ENCODE assay signal across 23 mouse cellular contexts in genomic region chr9:108486973-108487530, GRCm38 (mm10). TPM values are rescaled to one million over a fixed set of nuclear protein-coding genes. Genes with fewer than 3 reads are reported as not detected.
DNase-seq lines count a peak whose midpoint lies in the region; ATAC-seq and TF ChIP-seq lines count a peak whose summit lies in the region.
"Had no signal": no experiment of that assay in that cellular context is flagged by ENCODE, and none has a peak within 500 bp of the region (broad histone marks: within the 10 kb centered on the region; RNA-seq: fewer than 3 reads in every experiment).

No protein-coding gene starts in this region.

- no peak for DNase-seq in embryonic facial prominence, embryonic 10.5 days (ENCODE audit: low spot score)
- DNase-seq in midbrain, embryonic 11.5 days (ENCODE audit: low spot score, missing footprints): peak; percentile 61
- no peak for DNase-seq in midbrain, postnatal 0 days (ENCODE audit: low spot score)
- DNase-seq: adrenal gland, adult 2 months; adrenal gland, postnatal 10 days; adrenal gland, postnatal 25 days; B cell, adult 2 months; cerebellum, adult 11 months; cerebellum, adult 18-20 months; cerebellum, adult 8-10 months; cerebellum, postnatal 36 days; embryo, embryonic 11 days had no signal

- 0 out of 2 replicates have a peak overlapping the region, but pooled peaks have one; percentile 2 for H3K9ac ChIP-seq in embryonic facial prominence, embryonic 13.5 days
- 0 out of 2 replicates have a peak overlapping the region, but pooled peaks have one; percentile 11 for H3K9ac ChIP-seq in hindbrain, embryonic 13.5 days
- no peak overlapping the region for H3K9ac ChIP-seq in hindbrain, embryonic 12.5 days
- no peak overlapping the region for H3K9ac ChIP-seq in midbrain, embryonic 11.5 days (ENCODE audit: low read length)
- no peak overlapping the region for H3K9ac ChIP-seq in midbrain, postnatal 0 days (replicated peaks; ENCODE audit: low read length, poor library complexity, severe bottlenecking)
- H3K9ac ChIP-seq: embryonic facial prominence, embryonic 12.5 days; embryonic facial prominence, embryonic 15.5 days; forebrain, embryonic 12.5 days had no signal

- no peak for ATAC-seq in embryonic facial prominence, embryonic 13.5 days (ENCODE audit: insufficient number of reproducible peaks, insufficient read depth, low FRiP score, low TSS enrichment, low read depth)
- ATAC-seq in hindbrain, embryonic 13.5 days (ENCODE audit: low FRiP score): no peak
- no peak for ATAC-seq in hindbrain, embryonic 12.5 days (ENCODE audit: low FRiP score)
- ATAC-seq in midbrain, embryonic 11.5 days (ENCODE audit: low FRiP score): no peak
- no peak for ATAC-seq in midbrain, postnatal 0 days (ENCODE audit: low FRiP score)
- ATAC-seq: CD4-positive, CD25-positive, alpha-beta regulatory T cell, adult 4 months; forebrain, embryonic 14.5 days; forebrain, embryonic 16.5 days had no signal

- H3K4me2 ChIP-seq in embryonic facial prominence, embryonic 13.5 days: no peak overlapping the region
- H3K4me2 ChIP-seq in hindbrain, embryonic 13.5 days: no peak overlapping the region
- no peak overlapping the region for H3K4me2 ChIP-seq in hindbrain, embryonic 12.5 days (replicated peaks)
- H3K4me2 ChIP-seq in midbrain, embryonic 11.5 days: no peak overlapping the region
- H3K4me2 ChIP-seq in midbrain, postnatal 0 days (ENCODE audit: low read depth, low read length, poor library complexity, severe bottlenecking): no peak overlapping the region
- H3K4me2 ChIP-seq: embryonic facial prominence, embryonic 12.5 days; embryonic facial prominence, embryonic 15.5 days; forebrain, embryonic 12.5 days had no signal

- H3K27me3 ChIP-seq in embryonic facial prominence, embryonic 13.5 days: no peaks in the 10 kb centered on the region
- no peaks in the 10 kb centered on the region for H3K27me3 ChIP-seq in embryonic facial prominence, embryonic 10.5 days (replicated peaks; ENCODE audit: low read depth, poor library complexity, severe bottlenecking)
- no peaks in the 10 kb centered on the region for H3K27me3 ChIP-seq in hindbrain, embryonic 13.5 days
- no peaks in the 10 kb centered on the region for H3K27me3 ChIP-seq in hindbrain, embryonic 12.5 days
- H3K27me3 ChIP-seq in midbrain, embryonic 11.5 days (ENCODE audit: control insufficient read depth, insufficient read depth, low read length): no peaks in the 10 kb centered on the region
- no peaks in the 10 kb centered on the region for H3K27me3 ChIP-seq in midbrain, postnatal 0 days (ENCODE audit: insufficient read depth, low read length)
- H3K27me3 ChIP-seq: embryonic facial prominence, embryonic 12.5 days; embryonic facial prominence, embryonic 15.5 days; forebrain, embryonic 12.5 days had no signal

- H3K27ac ChIP-seq in embryonic facial prominence, embryonic 13.5 days: no peak overlapping the region; the same call in 1 of the 2 replicates
- H3K27ac ChIP-seq in embryonic facial prominence, embryonic 10.5 days (replicated peaks): no peak overlapping the region
- no peak overlapping the region for H3K27ac ChIP-seq in hindbrain, embryonic 13.5 days
- H3K27ac ChIP-seq in hindbrain, embryonic 12.5 days: no peak overlapping the region
- no peak overlapping the region for H3K27ac ChIP-seq in midbrain, embryonic 11.5 days (ENCODE audit: low read depth, low read length)
- H3K27ac ChIP-seq in midbrain, postnatal 0 days (ENCODE audit: low read depth, low read length): no peak overlapping the region
- H3K27ac ChIP-seq: embryonic facial prominence, embryonic 12.5 days; embryonic facial prominence, embryonic 15.5 days; forebrain, embryonic 10.5 days; forebrain, embryonic 12.5 days had no signal

- no peaks in the 10 kb centered on the region for H3K9me3 ChIP-seq in embryonic facial prominence, embryonic 13.5 days
- H3K9me3 ChIP-seq in embryonic facial prominence, embryonic 10.5 days: no peaks in the 10 kb centered on the region
- H3K9me3 ChIP-seq in hindbrain, embryonic 13.5 days: no peaks in the 10 kb centered on the region
- H3K9me3 ChIP-seq in hindbrain, embryonic 12.5 days (replicated peaks): no peaks in the 10 kb centered on the region
- H3K9me3 ChIP-seq in midbrain, embryonic 11.5 days (ENCODE audit: control insufficient read depth, low read length): no peaks in the 10 kb centered on the region
- H3K9me3 ChIP-seq in midbrain, postnatal 0 days (ENCODE audit: low read length): no peaks in the 10 kb centered on the region
- H3K9me3 ChIP-seq: embryonic facial prominence, embryonic 12.5 days; embryonic facial prominence, embryonic 15.5 days; forebrain, embryonic 10.5 days; forebrain, embryonic 12.5 days had no signal

- no peak overlapping the region for H3K4me3 ChIP-seq in embryonic facial prominence, embryonic 13.5 days
- no peak overlapping the region for H3K4me3 ChIP-seq in embryonic facial prominence, embryonic 10.5 days
- no peak overlapping the region for H3K4me3 ChIP-seq in hindbrain, embryonic 13.5 days
- H3K4me3 ChIP-seq in hindbrain, embryonic 12.5 days: no peak overlapping the region
- no peak overlapping the region for H3K4me3 ChIP-seq in midbrain, embryonic 11.5 days (ENCODE audit: low read depth, low read length)
- no peak overlapping the region for H3K4me3 ChIP-seq in midbrain, postnatal 0 days (ENCODE audit: low read depth, low read length)
- H3K4me3 ChIP-seq: embryonic facial prominence, embryonic 12.5 days; embryonic facial prominence, embryonic 15.5 days; erythroblast, embryonic 14.5 days; forebrain, embryonic 10.5 days; forebrain, embryonic 12.5 days had no signal

- 93% methylated on average over 8 of the region's 8 CpGs for WGBS in embryonic facial prominence, embryonic 13.5 days
- 92% methylated on average over 8 of the region's 8 CpGs for WGBS in embryonic facial prominence, embryonic 10.5 days
- 95% methylated on average over 8 of the region's 8 CpGs for WGBS in hindbrain, embryonic 13.5 days
- WGBS in hindbrain, embryonic 12.5 days: 93% methylated on average over 8 of the region's 8 CpGs
- WGBS in midbrain, embryonic 11.5 days: 91% methylated on average over 8 of the region's 8 CpGs
- 96% methylated on average over 8 of the region's 8 CpGs for WGBS in midbrain, postnatal 0 days

- no peak for TF ChIP-seq CTCF in midbrain, postnatal 0 days (IDR thresholded peaks at IDR 0.05)

- H3K36me3 ChIP-seq in embryonic facial prominence, embryonic 13.5 days: peaks cover 83% of the 10 kb centered on the region
- peaks cover 85% of the 10 kb centered on the region for H3K36me3 ChIP-seq in embryonic facial prominence, embryonic 10.5 days (replicated peaks)
- H3K36me3 ChIP-seq in hindbrain, embryonic 13.5 days: peaks cover 20% of the 10 kb centered on the region
- peaks cover 54% of the 10 kb centered on the region for H3K36me3 ChIP-seq in hindbrain, embryonic 12.5 days
- peaks cover 13% of the 10 kb centered on the region for H3K36me3 ChIP-seq in midbrain, embryonic 11.5 days (ENCODE audit: control insufficient read depth, insufficient read depth, low read length)
- H3K36me3 ChIP-seq in midbrain, postnatal 0 days (ENCODE audit: insufficient read depth, low read length): no peaks in the 10 kb centered on the region; the same call in 1 of the 2 replicates

- H3K4me1 ChIP-seq in embryonic facial prominence, embryonic 13.5 days: peaks cover 17% of the 10 kb centered on the region
- peaks cover 20% of the 10 kb centered on the region for H3K4me1 ChIP-seq in embryonic facial prominence, embryonic 10.5 days
- H3K4me1 ChIP-seq in hindbrain, embryonic 13.5 days (replicated peaks): peaks cover 18% of the 10 kb centered on the region
- peaks cover 19% of the 10 kb centered on the region for H3K4me1 ChIP-seq in hindbrain, embryonic 12.5 days
- H3K4me1 ChIP-seq in midbrain, embryonic 11.5 days (ENCODE audit: control insufficient read depth, insufficient read depth, low read length): peaks cover 13% of the 10 kb centered on the region
- H3K4me1 ChIP-seq in midbrain, postnatal 0 days (ENCODE audit: insufficient read depth, low read length): 0 out of 2 replicates have a peak, but pooled peaks cover 8% of the 10 kb centered on the region

RNA-seq across cellular contexts. Expression of gene Usp19, which starts 3.4 kb away (rescaled TPM):
- polyA plus RNA-seq in embryonic facial prominence, embryonic 13.5 days (2015; fragmentation: Nextera tagmentation; extraction: Ambion mirVana): 75.9 and 77.2 TPM in 2 replicates
- 84.7 and 93.7 TPM in 2 replicates for polyA plus RNA-seq in embryonic facial prominence, embryonic 10.5 days (2016; fragmentation: Nextera tagmentation; extraction: Ambion mirVana)
- 71.9 and 74.1 TPM in 2 replicates for polyA plus RNA-seq in hindbrain, embryonic 13.5 days (2015; fragmentation: Nextera tagmentation; extraction: Ambion mirVana)
- 107 and 112 TPM in 2 replicates for polyA plus RNA-seq in hindbrain, embryonic 12.5 days (2016; fragmentation: Nextera tagmentation; extraction: Ambion mirVana)
- 62.2 and 63.0 TPM in 2 replicates for polyA plus RNA-seq in midbrain, embryonic 11.5 days (2014; fragmentation: Nextera tagmentation; extraction: Ambion mirVana)
- 86.5 and 113 TPM in 2 replicates for total RNA-seq in midbrain, postnatal 0 days (2014; rRNA removed)
- polyA plus RNA-seq in midbrain, postnatal 0 days (2015; fragmentation: Nextera tagmentation; extraction: Ambion mirVana): 48.2 and 50.7 TPM in 2 replicates

RNA-seq across cellular contexts. Expression of gene Lamb2, which starts 7.5 kb away (rescaled TPM):
- polyA plus RNA-seq in embryonic facial prominence, embryonic 13.5 days (2015; fragmentation: Nextera tagmentation; extraction: Ambion mirVana): 51.1 and 63.2 TPM in 2 replicates
- 33.2 and 33.5 TPM in 2 replicates for polyA plus RNA-seq in embryonic facial prominence, embryonic 10.5 days (2016; fragmentation: Nextera tagmentation; extraction: Ambion mirVana)
- 20.9 and 21.6 TPM in 2 replicates for polyA plus RNA-seq in hindbrain, embryonic 13.5 days (2015; fragmentation: Nextera tagmentation; extraction: Ambion mirVana)
- 44.1 and 44.8 TPM in 2 replicates for polyA plus RNA-seq in hindbrain, embryonic 12.5 days (2016; fragmentation: Nextera tagmentation; extraction: Ambion mirVana)
- polyA plus RNA-seq in midbrain, embryonic 11.5 days (2014; fragmentation: Nextera tagmentation; extraction: Ambion mirVana): 20.1 and 21.4 TPM in 2 replicates
- total RNA-seq in midbrain, postnatal 0 days (2014; rRNA removed): 56.5 and 169 TPM in 2 replicates
- 15.8 and 18.5 TPM in 2 replicates for polyA plus RNA-seq in midbrain, postnatal 0 days (2015; fragmentation: Nextera tagmentation; extraction: Ambion mirVana)

RNA-seq across cellular contexts. Expression of gene Qars, which starts 20.5 kb away (rescaled TPM):
- polyA plus RNA-seq in embryonic facial prominence, embryonic 13.5 days (2015; fragmentation: Nextera tagmentation; extraction: Ambion mirVana): 116 and 124 TPM in 2 replicates
- 118 and 119 TPM in 2 replicates for polyA plus RNA-seq in embryonic facial prominence, embryonic 10.5 days (2016; fragmentation: Nextera tagmentation; extraction: Ambion mirVana)
- 71.5 and 77.8 TPM in 2 replicates for polyA plus RNA-seq in hindbrain, embryonic 13.5 days (2015; fragmentation: Nextera tagmentation; extraction: Ambion mirVana)
- polyA plus RNA-seq in hindbrain, embryonic 12.5 days (2016; fragmentation: Nextera tagmentation; extraction: Ambion mirVana): 82.9 and 94.0 TPM in 2 replicates
- 103 TPM in 2 replicates for polyA plus RNA-seq in midbrain, embryonic 11.5 days (2014; fragmentation: Nextera tagmentation; extraction: Ambion mirVana)
- 107 and 146 TPM in 2 replicates for total RNA-seq in midbrain, postnatal 0 days (2014; rRNA removed)
- polyA plus RNA-seq in midbrain, postnatal 0 days (2015; fragmentation: Nextera tagmentation; extraction: Ambion mirVana): 62.0 and 62.6 TPM in 2 replicates

RNA-seq across cellular contexts. Expression of gene Klhdc8b, which starts 25.7 kb away (rescaled TPM):
- polyA plus RNA-seq in embryonic facial prominence, embryonic 13.5 days (2015; fragmentation: Nextera tagmentation; extraction: Ambion mirVana): 36.5 and 42.8 TPM in 2 replicates
- 21.6 and 24.2 TPM in 2 replicates for polyA plus RNA-seq in embryonic facial prominence, embryonic 10.5 days (2016; fragmentation: Nextera tagmentation; extraction: Ambion mirVana)
- 66.4 and 69.1 TPM in 2 replicates for polyA plus RNA-seq in hindbrain, embryonic 13.5 days (2015; fragmentation: Nextera tagmentation; extraction: Ambion mirVana)
- polyA plus RNA-seq in hindbrain, embryonic 12.5 days (2016; fragmentation: Nextera tagmentation; extraction: Ambion mirVana): 57.7 and 57.9 TPM in 2 replicates
- 34.4 and 36.2 TPM in 2 replicates for polyA plus RNA-seq in midbrain, embryonic 11.5 days (2014; fragmentation: Nextera tagmentation; extraction: Ambion mirVana)
- 82.4 and 86.3 TPM in 2 replicates for total RNA-seq in midbrain, postnatal 0 days (2014; rRNA removed)
- 56.1 and 59.2 TPM in 2 replicates for polyA plus RNA-seq in midbrain, postnatal 0 days (2015; fragmentation: Nextera tagmentation; extraction: Ambion mirVana)

RNA-seq across cellular contexts. Expression of gene Ccdc71, which starts 26.7 kb away (rescaled TPM):
- 60.4 and 64.3 TPM in 2 replicates for polyA plus RNA-seq in embryonic facial prominence, embryonic 13.5 days (2015; fragmentation: Nextera tagmentation; extraction: Ambion mirVana)
- polyA plus RNA-seq in embryonic facial prominence, embryonic 10.5 days (2016; fragmentation: Nextera tagmentation; extraction: Ambion mirVana): 56.6 and 57.5 TPM in 2 replicates
- polyA plus RNA-seq in hindbrain, embryonic 13.5 days (2015; fragmentation: Nextera tagmentation; extraction: Ambion mirVana): 58.0 and 59.4 TPM in 2 replicates
- 47.2 and 49.7 TPM in 2 replicates for polyA plus RNA-seq in hindbrain, embryonic 12.5 days (2016; fragmentation: Nextera tagmentation; extraction: Ambion mirVana)
- polyA plus RNA-seq in midbrain, embryonic 11.5 days (2014; fragmentation: Nextera tagmentation; extraction: Ambion mirVana): 48.1 and 48.6 TPM in 2 replicates
- total RNA-seq in midbrain, postnatal 0 days (2014; rRNA removed): 37.3 and 39.8 TPM in 2 replicates
- 56.8 and 61.2 TPM in 2 replicates for polyA plus RNA-seq in midbrain, postnatal 0 days (2015; fragmentation: Nextera tagmentation; extraction: Ambion mirVana)

Comparison
In these comparisons a context has a peak if more than half of its experiments do, and no peak if none do; other contexts are left out.
1. H3K9ac ChIP-seq: peak in embryonic facial prominence, embryonic 13.5 days (single experiment) and hindbrain, embryonic 13.5 days (single experiment); none in hindbrain, embryonic 12.5 days (single experiment), midbrain, embryonic 11.5 days (single experiment) and midbrain, postnatal 0 days (single experiment).